Mouse (Mus musculus) megakaryocyte progenitor cell, adult 5-6 weeks (primary cell): ENCODE measurements around the gene Abcb10. TPM values are rescaled to one million over a fixed set of nuclear protein-coding genes. Genes with fewer than 3 reads are reported as not detected.
"Not testable (repeated sequence)": the region's sequence is repeated elsewhere in the genome, so short reads cannot be mapped to it uniquely, and the experiment has no call there.

ENCODE experiments used
- ATAC-seq: replicated peaks from 2 replicates; pipeline ENCODE4 v1.8.0; 2016; ENCODE audit warnings: mild to moderate bottlenecking, moderate TSS enrichment, inconsistent platforms; ENCODE audit not compliant: poor library complexity
- total RNA-seq, 2 experiments: library from RNA; stranded (forward) in 1 of 2; stranded (reverse) in 1 of 2; fragments of 157-497, 149-512 nt in 1 of 2; fragments of 200-1000 nt in 1 of 2; gene quantifications; 2 replicates each; pipeline versions ENCODE4 v1.2.3 to v1.2.4; 2015 to 2017

Gene Abcb10
- total RNA-seq (2015): 15.5 and 18.2 TPM in 2 replicates
- 25.0 and 26.7 TPM in 2 replicates for total RNA-seq (2017)

- peak; percentile 68 for ATAC-seq
These were observed at the start of gene Abcb10 for GRCm38 (mm10) chr8:123982826-123983400. Gene Abcb10, minus strand, starts transcription at chr8:123983122.

GRCm38 (mm10) chr8:124027831-124028230 is 44.9 kb upstream of the Abcb10 start:
- no peak for ATAC-seq

DNA sequence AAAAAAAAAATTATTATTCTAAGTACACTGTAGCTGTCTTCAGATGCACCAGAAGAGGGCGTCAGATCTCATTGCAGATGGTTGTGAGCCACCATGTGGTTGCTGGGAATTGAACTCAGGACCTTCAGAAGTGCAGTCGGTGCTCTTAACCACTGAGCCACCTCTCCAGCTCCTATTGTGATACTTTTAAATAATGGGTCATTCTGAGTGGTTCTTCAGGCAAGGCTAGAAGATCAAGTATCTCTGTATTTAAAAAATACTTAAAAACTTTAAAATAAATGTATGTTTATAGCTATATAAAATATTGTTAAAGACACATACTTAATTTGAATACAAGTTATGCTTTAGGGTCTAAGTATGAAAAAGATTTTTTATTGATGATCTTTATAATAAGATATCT is 43.3 kb upstream of the Abcb10 start:
- not testable (repeated sequence) for ATAC-seq

GRCm38 (mm10) chr8:124021237-124022227 is 38.6 kb upstream of the Abcb10 start, which contains the start of the genes Taf5l and Urb2:
Gene Taf5l, minus strand, starts transcription at chr8:124021397.
Gene Urb2, plus strand, starts transcription at chr8:124021508.
- ATAC-seq: peak; percentile 90

DNA sequence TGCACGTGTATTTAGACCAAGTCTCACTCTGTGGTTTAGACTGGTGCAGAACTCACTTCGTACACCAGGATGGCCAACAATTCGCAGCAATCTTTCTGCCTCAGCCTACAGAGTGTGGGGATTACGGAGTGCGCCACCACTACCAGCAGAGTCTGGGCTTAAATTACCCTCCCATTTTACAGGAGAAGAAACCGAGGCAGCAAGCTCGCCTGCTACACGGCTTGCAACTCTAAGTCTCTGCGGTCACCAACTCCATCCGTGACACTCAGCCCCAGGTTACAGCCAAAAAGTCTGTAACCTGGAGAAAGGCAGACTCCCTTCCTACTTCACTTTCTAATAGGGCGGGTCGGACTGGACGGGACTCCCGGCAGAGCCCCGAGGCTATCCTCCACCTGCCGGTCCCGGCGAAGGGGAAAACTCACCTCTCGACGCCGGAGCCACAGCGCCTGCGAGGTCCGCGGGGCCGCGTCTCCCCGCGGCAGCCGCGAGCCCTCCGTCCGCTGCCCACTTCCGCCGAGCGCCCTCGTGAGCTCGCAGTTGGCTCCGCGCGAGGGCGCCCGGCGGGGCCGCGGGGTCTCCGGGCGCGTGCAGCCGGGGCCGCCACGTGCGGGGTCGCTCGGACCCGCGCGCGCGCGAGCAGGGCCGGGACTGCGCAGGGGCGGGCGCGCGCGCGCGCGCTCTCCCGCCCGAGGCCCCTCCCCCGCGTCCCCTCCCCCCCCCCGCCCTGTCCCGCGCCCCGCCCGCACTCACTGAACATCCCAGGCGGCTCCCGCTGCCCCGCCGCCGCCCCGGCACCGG is 37.7 kb upstream of the Abcb10 start:
- ATAC-seq: peak; percentile 46

DNA sequence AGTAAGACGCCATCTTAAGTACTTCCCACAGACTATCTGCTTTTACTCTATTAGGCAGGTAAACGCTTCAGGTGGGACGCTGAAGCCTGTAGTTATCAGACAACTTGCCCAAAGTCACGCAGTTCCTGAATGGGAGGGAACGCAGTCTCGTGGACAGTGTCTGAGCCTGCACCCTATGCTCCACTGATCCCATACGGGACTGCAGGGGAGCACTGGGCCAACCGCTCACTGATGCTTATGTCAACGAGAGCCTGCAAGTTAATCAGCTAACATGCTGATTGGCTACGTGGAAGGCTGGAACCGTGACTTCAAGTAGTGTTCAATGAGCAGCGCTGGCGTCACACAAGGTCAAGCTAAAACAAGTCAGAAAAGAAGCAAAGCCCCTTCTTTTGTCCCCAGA is 36.9 kb upstream of the Abcb10 start:
- ATAC-seq: peak; percentile 63

GRCm38 (mm10) chr8:124014751-124015150 is 31.8 kb upstream of the Abcb10 start:
- no peak for ATAC-seq

GRCm38 (mm10) chr8:124014299-124014698 is 31.4 kb upstream of the Abcb10 start:
- ATAC-seq: not testable (repeated sequence)

- ATAC-seq: no peak
These were observed 29.2 kb upstream of the Abcb10 start for GRCm38 (mm10) chr8:124011989-124012586.

GRCm38 (mm10) chr8:124011580-124011979 is 28.7 kb upstream of the Abcb10 start:
- ATAC-seq: no peak

GRCm38 (mm10) chr8:124007829-124008228 is 24.9 kb upstream of the Abcb10 start:
- no peak for ATAC-seq

DNA sequence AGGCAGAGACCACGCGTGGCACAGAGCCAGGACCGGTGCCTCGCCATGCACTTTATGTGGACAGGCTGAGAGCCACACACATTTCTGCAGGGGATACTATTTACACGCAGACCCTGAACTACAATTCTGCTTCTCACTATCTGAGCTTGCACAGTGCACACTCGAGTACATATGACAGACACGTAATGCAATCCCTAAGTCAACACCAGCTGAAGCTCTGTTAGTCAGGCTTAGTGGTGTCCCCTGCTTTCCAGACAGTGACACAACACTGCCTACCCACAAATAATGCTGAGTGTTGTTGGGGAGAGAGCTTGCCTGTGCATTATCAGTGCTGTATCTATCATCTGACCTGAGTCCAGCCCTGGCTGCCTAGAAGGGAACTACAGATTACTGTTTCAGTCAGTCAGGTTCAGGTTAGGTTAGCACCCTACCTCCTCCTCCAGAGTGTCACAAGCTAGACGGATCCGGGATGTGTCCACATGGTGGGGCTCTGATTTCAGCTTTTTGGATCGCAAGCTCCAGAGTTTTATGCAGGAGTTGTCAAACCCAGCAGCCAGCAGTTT is 19.7 kb upstream of the Abcb10 start:
- ATAC-seq: no peak

DNA sequence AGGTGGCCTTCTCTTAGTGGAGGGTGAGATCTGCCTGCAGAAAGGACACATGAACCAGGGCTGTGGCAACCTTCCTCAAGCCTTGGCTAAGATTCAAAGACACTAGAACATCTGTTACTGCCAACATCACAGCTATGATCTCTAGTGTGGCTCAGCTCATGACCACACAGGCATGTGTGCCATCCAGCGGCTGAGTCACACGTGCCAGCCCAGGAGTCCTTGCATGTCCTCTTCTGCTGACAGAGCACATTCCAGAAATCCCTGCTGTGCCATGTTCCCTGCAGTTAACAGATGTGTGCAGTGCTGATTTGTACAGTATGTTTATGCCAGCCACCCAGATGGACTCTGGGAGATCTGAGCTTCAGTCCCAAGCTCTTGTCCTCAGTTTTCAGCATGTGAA is 16.6 kb upstream of the Abcb10 start:
- peak; percentile 46 for ATAC-seq

GRCm38 (mm10) chr8:123993997-123994396 is 11.1 kb upstream of the Abcb10 start:
- no peak for ATAC-seq

DNA sequence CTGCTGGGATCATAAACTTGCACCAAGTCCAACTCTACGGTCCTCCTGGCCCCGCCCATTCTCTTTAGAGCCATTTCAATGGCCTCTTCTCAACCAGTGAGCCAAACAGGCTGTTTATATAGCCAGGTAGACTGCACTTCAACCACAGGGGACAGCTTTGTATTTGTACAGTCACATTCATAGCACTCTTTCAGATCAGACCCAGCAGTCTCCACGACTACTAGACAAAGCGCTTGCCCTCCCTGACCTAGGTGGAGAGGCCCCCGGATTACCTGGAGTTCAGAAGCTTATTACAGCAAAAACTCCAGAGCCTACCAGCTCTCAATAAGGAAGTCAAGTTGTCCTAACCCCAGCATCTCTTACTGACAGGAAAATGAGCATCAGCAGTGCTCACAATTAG is 10.7 kb upstream of the Abcb10 start:
- no peak for ATAC-seq

- peak; percentile 23 for ATAC-seq
These were observed 9.7 kb upstream of the Abcb10 start for GRCm38 (mm10) chr8:123992587-123992986.

GRCm38 (mm10) chr8:123990277-123991049 is 7.5 kb upstream of the Abcb10 start:
- ATAC-seq: peak; percentile 47

- peak; percentile 9; the same call in 1 of the 2 replicates for ATAC-seq
These were observed 6.2 kb upstream of the Abcb10 start for GRCm38 (mm10) chr8:123989128-123989527.

DNA sequence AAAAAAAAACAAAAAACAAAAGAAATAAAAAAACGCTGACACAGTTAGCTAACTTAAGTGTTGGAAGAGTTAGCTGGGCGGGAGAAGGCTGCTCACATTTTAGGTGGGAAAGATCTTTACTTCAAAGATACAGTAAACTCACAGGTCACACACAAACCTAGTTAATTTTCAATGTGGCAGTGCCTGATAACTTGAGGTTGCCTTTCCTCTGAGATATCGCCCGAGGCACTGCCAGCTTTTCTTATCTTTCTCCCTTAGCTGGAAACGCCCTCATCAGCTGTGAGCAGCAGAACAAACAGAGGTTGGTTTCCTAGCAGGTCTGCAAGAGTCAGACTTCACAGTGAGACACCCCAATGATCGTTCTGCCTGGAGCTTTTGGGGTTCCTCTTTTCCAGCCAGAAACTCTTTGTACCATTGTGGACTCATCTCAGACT is 5.7 kb upstream of the Abcb10 start:
- ATAC-seq: peak; percentile 86
